Mouse (Mus musculus): ENCODE measurements around the gene B3galt4.

GRCm38 (mm10) chr17:33938783-33939182 is 12.5 kb downstream of the B3galt4 start:
- TF ChIP-seq CTCF (IDR thresholded peaks at IDR 0.05; ENCODE audit: control insufficient read depth, insufficient read depth, low read length), result no peak
- TF ChIP-seq POLR2A (IDR thresholded peaks at IDR 0.05; ENCODE audit: borderline replicate concordance, control insufficient read depth, low read depth, low read length), result no peak
